Comparison of ENCODE assay signal across 15 mouse cellular contexts in the genomic region with DNA sequence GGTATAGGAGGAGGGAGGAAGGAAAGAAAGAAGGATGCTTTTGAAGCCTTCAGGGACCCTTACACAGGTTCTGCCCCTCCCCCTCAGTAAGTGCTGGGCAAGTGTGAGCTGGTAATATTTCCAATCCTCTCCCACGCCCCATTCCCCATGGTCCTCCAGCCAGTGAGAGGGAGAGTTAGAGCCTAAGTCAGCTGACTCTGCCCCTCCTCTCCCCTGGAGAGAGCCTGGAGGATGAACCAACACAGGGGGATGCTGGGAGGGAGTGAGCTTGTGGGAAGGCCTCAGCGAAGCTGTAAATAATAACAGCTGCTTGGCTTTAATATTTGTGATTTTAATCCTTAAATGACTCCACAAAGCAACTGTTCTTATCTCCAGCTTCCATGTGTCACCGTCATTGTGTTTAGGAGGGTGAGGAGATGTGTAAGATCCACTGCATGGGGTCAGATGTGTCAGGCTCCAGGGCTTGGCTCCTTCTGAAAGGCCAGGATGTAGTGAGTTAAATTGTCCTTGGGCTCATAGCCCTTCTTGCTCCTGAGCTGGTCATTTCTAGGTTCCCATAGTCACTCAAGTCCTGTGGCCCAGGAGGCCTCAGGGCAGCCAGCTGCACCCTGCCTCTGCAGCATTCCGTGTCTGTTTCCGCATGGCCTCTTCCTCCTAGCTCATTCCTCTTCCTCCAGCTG.
DNase-seq lines count a peak whose midpoint lies in the region; ATAC-seq lines count a peak whose summit lies in the region.
"Had no signal": no experiment of that assay in that cellular context is flagged by ENCODE, and none has a peak within 500 bp of the region (broad histone marks: within the 10 kb centered on the region; RNA-seq: fewer than 3 reads in every experiment).

No protein-coding gene starts in this region.

- no peak overlapping the region for H3K4me2 ChIP-seq in neural tube, embryonic 13.5 days
- H3K4me2 ChIP-seq in kidney, embryonic 16.5 days (replicated peaks; ENCODE audit: low read depth, low read length), result no peak overlapping the region
- H3K4me2 ChIP-seq: neural tube, embryonic 12.5 days had no signal

- H3K27ac ChIP-seq in neural tube, embryonic 13.5 days (replicated peaks), result no peak overlapping the region
- H3K27ac ChIP-seq in kidney, embryonic 16.5 days (ENCODE audit: low read length), result no peak overlapping the region
- H3K27ac ChIP-seq: heart, adult 2 months; liver, embryonic 14.5 days; macrophage; neural tube, embryonic 12.5 days had no signal

- ATAC-seq in neural tube, embryonic 13.5 days (ENCODE audit: low read depth), result peak; percentile 55; the same call in 1 of the 2 replicates
- ATAC-seq in kidney, embryonic 16.5 days (ENCODE audit: low FRiP score, low TSS enrichment), result peak; percentile 78; the same call in 1 of the 2 replicates
- ATAC-seq in megakaryocyte progenitor cell, adult 5-6 weeks (replicated peaks; ENCODE audit: poor library complexity), result no peak

- H3K4me3 ChIP-seq in neural tube, embryonic 13.5 days, result no peak overlapping the region
- H3K4me3 ChIP-seq in kidney, embryonic 16.5 days (ENCODE audit: low read length), result no peak overlapping the region
- H3K4me3 ChIP-seq: heart, adult 2 months; neural tube, embryonic 12.5 days had no signal

- H3K27me3 ChIP-seq in neural tube, embryonic 13.5 days, result peaks cover 79% of the 10 kb centered on the region
- H3K27me3 ChIP-seq in kidney, embryonic 16.5 days (ENCODE audit: insufficient read depth, low read length), result peaks cover 7% of the 10 kb centered on the region; the same call in 1 of the 2 replicates

- intact Hi-C loops in gastrocnemius, postnatal 14 days (cut with DNase I; ENCODE audit: low total_unique reads), result no loop called here

- peak; percentile 53 for DNase-seq in gastrocnemius, postnatal 14 days
- no peak for DNase-seq in gastrocnemius, postnatal 10 days
- no peak for DNase-seq in neural tube, embryonic 10.5 days (ENCODE audit: extremely low spot score, low spot score)
- peak; percentile 62 for DNase-seq in skeletal muscle tissue, adult 2 months (ENCODE audit: low read depth, low spot score)
- no peak for DNase-seq in urinary bladder, postnatal 4 days (ENCODE audit: low spot score in 2 of 2)
- DNase-seq: adrenal gland, adult 2 months; heart, postnatal 36 days; right cerebral cortex, postnatal 14 days had no signal

- no peak overlapping the region for H3K9ac ChIP-seq in neural tube, embryonic 13.5 days
- no peak overlapping the region for H3K9ac ChIP-seq in kidney, embryonic 16.5 days (replicated peaks; ENCODE audit: low read length)
- H3K9ac ChIP-seq: liver, embryonic 14.5 days; neural tube, embryonic 12.5 days had no signal

- H3K36me3 ChIP-seq in neural tube, embryonic 13.5 days, result no peaks in the 10 kb centered on the region
- H3K36me3 ChIP-seq in kidney, embryonic 16.5 days (ENCODE audit: insufficient read depth, low read length), result no peaks in the 10 kb centered on the region
- H3K36me3 ChIP-seq: neural tube, embryonic 12.5 days had no signal

- no peaks in the 10 kb centered on the region for H3K9me3 ChIP-seq in neural tube, embryonic 13.5 days
- no peaks in the 10 kb centered on the region for H3K9me3 ChIP-seq in kidney, embryonic 16.5 days (ENCODE audit: low read length)
- H3K9me3 ChIP-seq: neural tube, embryonic 12.5 days had no signal

- peaks cover 38% of the 10 kb centered on the region for H3K4me1 ChIP-seq in neural tube, embryonic 13.5 days (replicated peaks)
- peaks cover 32% of the 10 kb centered on the region for H3K4me1 ChIP-seq in kidney, embryonic 16.5 days (ENCODE audit: insufficient read depth, low read length)

- 50% methylated on average over 5 of the region's 5 CpGs for WGBS in neural tube, embryonic 13.5 days
- 30% methylated on average over 5 of the region's 5 CpGs for WGBS in kidney, embryonic 16.5 days

Comparison
In these comparisons a context has a peak if more than half of its experiments do, and no peak if none do; other contexts are left out.
1. DNase-seq: peak in gastrocnemius, postnatal 14 days (single experiment) and skeletal muscle tissue, adult 2 months (single experiment); none in gastrocnemius, postnatal 10 days (single experiment), neural tube, embryonic 10.5 days (single experiment) and urinary bladder, postnatal 4 days (0 of 2).